Mouse (Mus musculus) heart, embryonic 11.5 days (tissue): Measurements from ENCODE around the gene Cspg4. TPM values are rescaled to one million over a fixed set of nuclear protein-coding genes. Genes with fewer than 3 reads are reported as not detected.
A peak's percentile ranks its signal among the peaks of the same experiment; 100 is the strongest.

ENCODE experiments used
- ATAC-seq: fragments of 200-750 bp; cut with Nextera tagmentation; replicated peaks from 2 replicates; pipeline ENCODE4 v1.8.0; 2017; ENCODE audit warnings: moderate library complexity; ENCODE audit not compliant: insufficient number of reproducible peaks, low FRiP score, low TSS enrichment
- H3K27ac ChIP-seq: fragments of 300-500 bp; sonication (generic); 2 replicates; pipeline ENCODE4 v1.5.1; 2014; ENCODE audit warnings: mild to moderate bottlenecking, low read depth, low read length
- H3K27me3 ChIP-seq: fragments of 300-500 bp; sonication (generic); 2 replicates; pipeline ENCODE4 v1.6.1; 2014; ENCODE audit warnings: mild to moderate bottlenecking, low read length, mixed read lengths; ENCODE audit not compliant: control insufficient read depth, insufficient read depth
- H3K36me3 ChIP-seq: fragments of 300-500 bp; sonication (generic); 2 replicates; pipeline ENCODE4 v1.6.1; 2014; ENCODE audit warnings: mild to moderate bottlenecking, low read length, moderate library complexity, mixed read lengths; ENCODE audit not compliant: control insufficient read depth, insufficient read depth
- H3K4me1 ChIP-seq: fragments of 300-500 bp; sonication (generic); 2 replicates; pipeline ENCODE4 v1.6.1; 2014; ENCODE audit warnings: low read length; ENCODE audit not compliant: control insufficient read depth, insufficient read depth
- H3K4me2 ChIP-seq: fragments of 300-500 bp; sonication (generic); 2 replicates; pipeline ENCODE4 v1.6.1; 2014; ENCODE audit warnings: mild to moderate bottlenecking, moderate library complexity
- H3K4me3 ChIP-seq: fragments of 300-500 bp; sonication (generic); 2 replicates; pipeline ENCODE4 v1.5.1; 2014; ENCODE audit warnings: low read depth, low read length
- H3K9ac ChIP-seq: fragments of 300-500 bp; sonication (generic); 2 replicates; pipeline ENCODE4 v1.6.1; 2014; ENCODE audit warnings: mild to moderate bottlenecking, low read depth, low read length, moderate library complexity
- H3K9me3 ChIP-seq: fragments of 300-500 bp; sonication (generic); replicated peaks from 2 replicates; pipeline ENCODE4 v1.6.1; 2016; ENCODE audit warnings: low read length; ENCODE audit not compliant: control insufficient read depth
- WGBS: fragments of 180-500 bp; shearing (Covaris S2); extraction: QIAGEN DNeasy Blood & Tissue Kit; methylation state at CpG from one replicate; pipeline ENCODE4 v1.1.7; 2014; ENCODE audit not compliant: insufficient replicate concordance; 5-methylcytosine and 5-hydroxymethylcytosine counted together
- polyA plus RNA-seq: library from polyadenylated mRNA; unstranded; fragments of >200 nt; fragmentation: Nextera tagmentation; extraction: Ambion mirVana; gene quantifications from 2 replicates; pipeline ENCODE4 v1.2.1, GENCODE M21; 2014

Cspg4 gene
- 18.6 and 22.0 TPM in 2 replicates for polyA plus RNA-seq

- Histone ChIP-seq H3K27ac (peak within 1 kb of the TSS; percentile 79), H3K9ac (peak within 1 kb of the TSS; percentile 76), H3K27me3 (peaks cover 9% of the 10 kb centered on the region), H3K4me3 (peak within 1 kb of the TSS; percentile 49), H3K36me3 (no peaks in the 10 kb centered on the region), H3K4me1 (peaks cover 50% of the 10 kb centered on the region), H3K9me3 (no peaks in the 10 kb centered on the region), H3K4me2 (peak within 1 kb of the TSS; percentile 64)
- peak; percentile 65; the same call in 1 of the 2 replicates for ATAC-seq
- 3% methylated on average over 24 of the region's 24 CpGs for WGBS
These were observed at the start of gene Cspg4 for GRCm38 (mm10) chr9:56864832-56865231. Gene Cspg4, plus strand, starts transcription at chr9:56865033.

GRCm38 (mm10) chr9:56824900-56825299 is 39.9 kb upstream of the Cspg4 start:
- H3K9ac ChIP-seq = peak overlapping the region; percentile 46
- no peak for ATAC-seq
- H3K27ac ChIP-seq = no peak overlapping the region
- H3K27me3 ChIP-seq = peaks cover 21% of the 10 kb centered on the region
- H3K4me3 ChIP-seq = no peak overlapping the region
- WGBS = 6% methylated on average over 3 of the region's 3 CpGs
- peaks cover 11% of the 10 kb centered on the region for H3K4me1 ChIP-seq
- H3K9me3 ChIP-seq = no peaks in the 10 kb centered on the region
- no peak overlapping the region for H3K4me2 ChIP-seq
- H3K36me3 ChIP-seq = no peaks in the 10 kb centered on the region

- WGBS = 13% methylated on average over 21 of the region's 21 CpGs
- Histone ChIP-seq H3K4me3 (peak overlapping the region; percentile 21; the same call in 1 of the 2 replicates), H3K36me3 (no peaks in the 10 kb centered on the region), H3K27ac (no peak overlapping the region), H3K4me1 (peaks cover 15% of the 10 kb centered on the region), H3K4me2 (peak overlapping the region; percentile 66), H3K9ac (peak overlapping the region; percentile 56), H3K27me3 (peaks cover 21% of the 10 kb centered on the region), H3K9me3 (no peaks in the 10 kb centered on the region)
- no peak for ATAC-seq
These were observed 39.2 kb upstream of the Cspg4 start for GRCm38 (mm10) chr9:56825476-56826213.

- Histone ChIP-seq H3K9ac (no peak overlapping the region), H3K36me3 (no peaks in the 10 kb centered on the region), H3K9me3 (no peaks in the 10 kb centered on the region), H3K27ac (no peak overlapping the region), H3K27me3 (peaks cover 24% of the 10 kb centered on the region), H3K4me2 (no peak overlapping the region; the same call in 1 of the 2 replicates), H3K4me3 (no peak overlapping the region), H3K4me1 (peaks cover 26% of the 10 kb centered on the region)
- no peak for ATAC-seq
- WGBS = 28% methylated on average over 9 of the region's 9 CpGs
These were observed 36.7 kb upstream of the Cspg4 start for GRCm38 (mm10) chr9:56828146-56828545.

GRCm38 (mm10) chr9:56828841-56829240 is 36.0 kb upstream of the Cspg4 start:
- no peak for ATAC-seq
- H3K9ac ChIP-seq = no peak overlapping the region

GRCm38 (mm10) chr9:56830162-56830561 is 34.7 kb upstream of the Cspg4 start:
- 27% methylated on average over 4 of the region's 4 CpGs for WGBS
- H3K27ac ChIP-seq = no peak overlapping the region
- H3K4me2 ChIP-seq = no peak overlapping the region

More at GRCm38 (mm10) chr9:56828841-56829240, 36.0 kb upstream of the Cspg4 start:
- peaks cover 30% of the 10 kb centered on the region for H3K4me1 ChIP-seq
- peaks cover 27% of the 10 kb centered on the region for H3K27me3 ChIP-seq
- H3K4me2 ChIP-seq = no peak overlapping the region
- 79% methylated on average over 6 of the region's 6 CpGs for WGBS
- no peaks in the 10 kb centered on the region for H3K36me3 ChIP-seq
- H3K4me3 ChIP-seq = no peak overlapping the region
- no peak overlapping the region for H3K27ac ChIP-seq
- H3K9me3 ChIP-seq = no peaks in the 10 kb centered on the region

GRCm38 (mm10) chr9:56831904-56832303 is 32.9 kb upstream of the Cspg4 start:
- Histone ChIP-seq H3K27ac (no peak overlapping the region), H3K4me1 (peaks cover 34% of the 10 kb centered on the region), H3K4me3 (no peak overlapping the region), H3K4me2 (no peak overlapping the region), H3K9ac (no peak overlapping the region), H3K36me3 (no peaks in the 10 kb centered on the region), H3K9me3 (no peaks in the 10 kb centered on the region), H3K27me3 (peaks cover 14% of the 10 kb centered on the region)
- 76% methylated on average over 3 of the region's 3 CpGs for WGBS
- ATAC-seq = no peak

More at GRCm38 (mm10) chr9:56830162-56830561, 34.7 kb upstream of the Cspg4 start:
- no peak overlapping the region for H3K9ac ChIP-seq
- no peak for ATAC-seq
- H3K27me3 ChIP-seq = peaks cover 27% of the 10 kb centered on the region
- H3K36me3 ChIP-seq = no peaks in the 10 kb centered on the region
- no peak overlapping the region for H3K4me3 ChIP-seq
- H3K9me3 ChIP-seq = no peaks in the 10 kb centered on the region
- H3K4me1 ChIP-seq = peaks cover 34% of the 10 kb centered on the region

- peaks cover 34% of the 10 kb centered on the region for H3K4me1 ChIP-seq
- H3K27me3 ChIP-seq = peaks cover 11% of the 10 kb centered on the region
- no peak for ATAC-seq
- H3K27ac ChIP-seq = 0 out of 2 replicates have a peak overlapping the region, but pooled peaks have one; percentile 6
- no peak overlapping the region for H3K4me3 ChIP-seq
- WGBS = 13% methylated on average over 6 of the region's 6 CpGs
- H3K4me2 ChIP-seq = peak overlapping the region; percentile 39
- no peak overlapping the region for H3K9ac ChIP-seq
- H3K9me3 ChIP-seq = no peaks in the 10 kb centered on the region
- H3K36me3 ChIP-seq = no peaks in the 10 kb centered on the region
These were observed 31.9 kb upstream of the Cspg4 start for GRCm38 (mm10) chr9:56832900-56833299.
